Mouse (Mus musculus) erythroblast, embryonic 14.5 days (primary cell): ENCODE results near the gene Ctnnal1. TPM values are rescaled to one million over a fixed set of nuclear protein-coding genes. Genes with fewer than 3 reads are reported as not detected.

Experiments
- H3K27me3 ChIP-seq: 2 replicates; pipeline ENCODE4 v1.6.1; 2012; ENCODE audit warnings: inconsistent platforms; ENCODE audit not compliant: control insufficient read depth
- H3K36me3 ChIP-seq: 2 replicates; pipeline ENCODE4 v1.6.1; 2012; ENCODE audit warnings: mild to moderate bottlenecking, inconsistent platforms; ENCODE audit not compliant: control insufficient read depth
- H3K4me1 ChIP-seq: 2 replicates; pipeline ENCODE4 v1.6.1; 2012; ENCODE audit warnings: inconsistent platforms; ENCODE audit not compliant: control insufficient read depth
- H3K4me3 ChIP-seq: replicated peaks from 2 replicates; pipeline ENCODE3; 2012; ENCODE audit warnings: moderate library complexity, mild to moderate bottlenecking, inconsistent platforms
- H3K9me3 ChIP-seq: 2 replicates; pipeline ENCODE4 v1.6.1; 2012; ENCODE audit warnings: low read length, inconsistent platforms, mixed read lengths; ENCODE audit not compliant: control insufficient read depth
- GATA1 ChIP-seq: IDR thresholded peaks from 2 replicates; pipeline ENCODE4 v1.6.1; 2012; ENCODE audit warnings: low read length, inconsistent platforms, mixed read lengths
- TAL1 ChIP-seq: IDR thresholded peaks from 3 replicates; pipeline ENCODE4 v1.6.1; 2012; ENCODE audit warnings: low read length, inconsistent platforms, mixed read lengths
- polyA plus RNA-seq: library from polyadenylated mRNA; stranded (reverse); fragments of >175 nt; gene quantifications from 2 replicates; pipeline ENCODE4 v1.2.3, GENCODE M21; 2012

The Ctnnal1 gene
- polyA plus RNA-seq, 1 experiment = 0.18 TPM

DNA sequence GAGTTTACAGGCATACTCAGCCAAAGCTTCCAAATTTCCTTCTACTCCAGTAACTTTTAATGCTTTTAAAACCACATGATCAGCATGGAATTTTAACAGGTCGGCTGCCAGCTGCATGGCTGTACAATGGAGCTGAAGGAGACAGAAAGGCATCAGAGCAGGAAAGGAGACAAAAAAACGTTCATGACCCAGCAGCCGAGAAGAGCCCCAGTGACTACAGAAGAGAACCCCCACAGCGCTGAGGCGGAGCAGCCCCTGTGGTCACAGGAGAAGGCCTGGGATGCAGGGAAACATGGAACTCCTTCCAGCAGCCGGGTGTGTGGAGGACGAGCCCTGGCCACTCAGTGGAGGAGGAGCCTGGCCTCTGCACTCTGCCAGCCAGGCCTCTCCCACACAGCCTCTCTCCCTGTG is 35.5 kb downstream of the Ctnnal1 start:
- H3K27me3 ChIP-seq = no peaks in the 10 kb centered on the region
- no peaks in the 10 kb centered on the region for H3K4me1 ChIP-seq
- no peak for TF ChIP-seq TAL1
- TF ChIP-seq GATA1 = no peak
- peaks cover 25% of the 10 kb centered on the region for H3K36me3 ChIP-seq
- H3K9me3 ChIP-seq = no peaks in the 10 kb centered on the region
- H3K4me3 ChIP-seq = no peak overlapping the region

DNA sequence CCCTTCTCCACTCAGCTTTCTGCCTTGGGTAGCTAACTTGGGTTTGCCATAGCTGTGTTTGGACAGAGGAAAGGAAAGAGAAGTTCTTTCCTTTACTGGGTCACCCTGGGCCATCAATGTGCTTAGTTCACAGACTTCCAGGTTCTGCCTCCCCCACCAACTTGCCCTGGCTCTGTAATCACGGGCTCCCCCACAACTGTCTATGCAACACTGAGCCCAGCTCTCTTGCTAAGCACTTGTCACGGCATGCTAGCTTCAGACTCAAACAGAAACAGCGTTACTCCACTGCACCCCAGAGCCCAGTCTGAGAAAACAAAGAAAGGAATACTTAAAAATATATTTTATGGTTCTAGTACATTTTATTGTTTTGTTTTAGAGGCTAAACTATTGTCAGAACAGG is 36.1 kb downstream of the Ctnnal1 start:
- Histone ChIP-seq H3K4me1 (no peaks in the 10 kb centered on the region), H3K36me3 (peaks cover 25% of the 10 kb centered on the region), H3K27me3 (no peaks in the 10 kb centered on the region), H3K9me3 (no peaks in the 10 kb centered on the region), H3K4me3 (no peak overlapping the region)
- no peak for TF ChIP-seq TAL1
- no peak for TF ChIP-seq GATA1

DNA sequence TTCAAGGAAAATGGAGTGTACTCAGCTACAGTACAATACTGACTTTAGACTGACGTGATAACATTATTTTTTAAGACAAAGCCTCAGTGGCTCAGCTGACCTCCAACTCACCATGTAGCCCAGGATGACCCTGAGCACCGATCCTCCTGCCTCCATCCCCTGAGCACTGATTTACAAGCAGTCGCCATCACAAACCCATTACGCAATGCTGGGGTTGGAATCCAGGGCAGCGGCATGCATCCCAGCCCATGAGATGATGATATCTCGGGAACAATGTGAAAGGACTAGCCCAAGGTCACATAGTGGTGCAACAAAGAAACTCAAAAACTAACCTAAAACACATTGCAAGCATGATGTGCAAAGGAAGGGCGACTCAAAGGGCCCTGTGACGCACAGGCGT is 40.8 kb downstream of the Ctnnal1 start:
- H3K9me3 ChIP-seq = no peaks in the 10 kb centered on the region
- H3K4me1 ChIP-seq = no peaks in the 10 kb centered on the region
- H3K36me3 ChIP-seq = peaks cover 11% of the 10 kb centered on the region
- TF ChIP-seq TAL1 (no peak), GATA1 (no peak)
- H3K27me3 ChIP-seq = no peaks in the 10 kb centered on the region
- H3K4me3 ChIP-seq = no peak overlapping the region

DNA sequence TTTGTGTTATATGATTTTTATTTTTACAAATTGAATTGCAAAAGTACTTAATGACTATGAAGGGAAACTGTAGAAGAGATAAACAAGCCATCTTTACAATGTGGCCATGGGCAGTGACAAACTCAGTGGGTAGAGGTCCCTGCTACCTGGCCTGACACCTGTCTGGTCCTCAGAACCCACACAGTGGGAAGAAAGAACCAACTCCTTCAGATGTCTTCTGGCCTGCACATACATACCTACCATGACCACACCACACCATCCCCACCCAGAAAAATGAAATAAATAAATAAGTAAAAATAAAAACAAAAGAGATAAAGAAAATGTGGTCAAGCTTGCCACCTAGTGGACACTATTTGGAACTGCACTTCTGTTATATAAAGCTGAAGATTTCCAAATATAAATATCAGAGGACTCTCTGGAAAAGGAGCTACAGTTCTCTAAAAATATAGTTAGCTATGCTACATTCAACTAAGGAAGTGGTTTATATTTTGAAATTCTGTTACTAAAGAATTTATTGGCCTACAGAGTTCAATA is 44.9 kb downstream of the Ctnnal1 start:
- Histone ChIP-seq H3K4me3 (no peak overlapping the region), H3K27me3 (no peaks in the 10 kb centered on the region), H3K9me3 (no peaks in the 10 kb centered on the region), H3K36me3 (no peaks in the 10 kb centered on the region; the same call in 1 of the 2 replicates), H3K4me1 (no peaks in the 10 kb centered on the region)
- TF ChIP-seq GATA1 (no peak), TAL1 (no peak)

DNA sequence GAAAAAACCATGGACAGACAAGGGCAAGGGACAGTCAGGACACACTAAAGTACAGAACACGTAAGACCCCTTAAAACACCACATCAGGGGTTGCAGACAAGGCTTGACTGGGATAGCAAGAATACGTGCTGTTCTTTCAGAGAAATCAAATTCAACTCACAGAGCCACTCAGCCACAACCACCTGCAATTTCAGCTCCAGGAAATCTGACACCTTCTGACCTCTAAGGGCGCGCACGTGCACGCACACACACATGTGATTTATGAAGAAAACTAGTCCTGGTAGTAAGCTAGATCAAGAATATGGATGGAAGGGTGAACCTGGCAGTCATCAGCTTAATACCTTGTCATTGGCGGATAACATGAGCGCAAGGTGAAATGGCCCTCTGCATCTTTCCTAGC is 49.9 kb downstream of the Ctnnal1 start:
- no peak for TF ChIP-seq GATA1
- no peak for TF ChIP-seq TAL1
- H3K36me3 ChIP-seq = peaks cover 8% of the 10 kb centered on the region
- no peaks in the 10 kb centered on the region for H3K9me3 ChIP-seq
- H3K4me3 ChIP-seq = no peak overlapping the region
- no peaks in the 10 kb centered on the region for H3K4me1 ChIP-seq
- H3K27me3 ChIP-seq = no peaks in the 10 kb centered on the region

DNA sequence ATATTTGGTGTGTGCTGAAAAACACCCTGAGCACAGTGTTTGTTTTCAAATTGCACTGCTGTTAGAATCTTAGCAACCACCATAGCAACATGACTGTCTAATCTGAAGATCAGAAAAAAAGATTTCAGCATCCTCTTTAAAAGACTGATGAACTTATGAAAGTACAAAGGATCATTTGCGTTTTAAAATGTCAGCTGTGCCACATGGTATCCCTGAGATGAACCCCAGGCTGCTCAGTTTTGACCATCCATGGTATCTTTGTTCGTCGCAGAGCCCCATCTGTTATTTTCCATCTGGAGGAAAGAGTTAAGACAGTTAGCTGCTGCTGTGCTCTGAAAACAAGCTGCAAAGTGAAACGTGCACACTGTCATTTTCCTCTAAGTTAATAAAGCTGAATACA is 52.9 kb downstream of the Ctnnal1 start:
- Histone ChIP-seq H3K4me1 (no peaks in the 10 kb centered on the region), H3K36me3 (peaks cover 14% of the 10 kb centered on the region), H3K27me3 (no peaks in the 10 kb centered on the region), H3K9me3 (no peaks in the 10 kb centered on the region), H3K4me3 (no peak overlapping the region)
- TF ChIP-seq GATA1 = no peak
- TF ChIP-seq TAL1 = no peak

DNA sequence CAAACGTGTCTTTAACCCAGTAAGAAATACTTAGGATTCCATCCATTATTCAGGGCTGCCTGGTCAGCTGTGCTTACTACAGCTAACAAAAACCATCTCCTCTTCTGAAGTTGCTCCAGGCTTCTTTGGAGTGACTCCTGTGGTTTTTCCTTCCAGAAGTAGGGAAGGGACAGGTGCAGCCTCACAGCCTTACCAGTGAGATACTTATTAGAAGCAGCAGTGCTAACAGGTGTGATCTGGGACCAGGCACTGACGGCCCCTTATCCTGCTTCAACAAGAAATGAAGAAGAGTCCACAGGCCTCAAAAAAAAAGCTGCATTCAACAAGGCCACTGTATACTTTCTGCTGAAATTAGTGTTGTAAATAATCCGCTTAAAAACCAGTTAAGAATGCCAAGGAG is 53.3 kb downstream of the Ctnnal1 start:
- H3K4me1 ChIP-seq = no peaks in the 10 kb centered on the region
- H3K4me3 ChIP-seq = no peak overlapping the region
- no peak for TF ChIP-seq TAL1
- no peak for TF ChIP-seq GATA1
- no peaks in the 10 kb centered on the region for H3K9me3 ChIP-seq
- H3K27me3 ChIP-seq = no peaks in the 10 kb centered on the region
- peaks cover 18% of the 10 kb centered on the region for H3K36me3 ChIP-seq

DNA sequence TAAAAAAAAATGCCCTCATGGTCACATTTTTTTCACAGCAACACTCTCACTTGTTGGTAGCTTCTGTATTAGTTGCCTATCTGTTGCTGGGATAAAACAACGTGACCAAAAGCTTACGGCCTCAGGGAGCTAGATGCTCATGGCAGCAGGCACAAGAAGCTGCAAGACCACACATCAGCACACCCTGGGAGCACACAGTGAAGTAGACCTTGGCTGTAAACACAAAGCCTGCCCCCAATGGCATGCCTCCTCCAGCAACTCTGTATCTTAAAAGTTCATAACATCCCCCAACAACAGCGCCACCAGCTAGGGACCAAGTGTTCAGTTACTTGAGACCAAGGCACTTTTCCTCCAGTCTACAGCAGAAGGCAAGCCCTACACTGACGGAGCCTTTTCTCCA is 55.9 kb downstream of the Ctnnal1 start:
- no peak overlapping the region for H3K4me3 ChIP-seq
- no peaks in the 10 kb centered on the region for H3K4me1 ChIP-seq
- H3K36me3 ChIP-seq = peaks cover 37% of the 10 kb centered on the region
- H3K9me3 ChIP-seq = no peaks in the 10 kb centered on the region
- no peaks in the 10 kb centered on the region for H3K27me3 ChIP-seq
- TF ChIP-seq GATA1 (no peak), TAL1 (no peak)

DNA sequence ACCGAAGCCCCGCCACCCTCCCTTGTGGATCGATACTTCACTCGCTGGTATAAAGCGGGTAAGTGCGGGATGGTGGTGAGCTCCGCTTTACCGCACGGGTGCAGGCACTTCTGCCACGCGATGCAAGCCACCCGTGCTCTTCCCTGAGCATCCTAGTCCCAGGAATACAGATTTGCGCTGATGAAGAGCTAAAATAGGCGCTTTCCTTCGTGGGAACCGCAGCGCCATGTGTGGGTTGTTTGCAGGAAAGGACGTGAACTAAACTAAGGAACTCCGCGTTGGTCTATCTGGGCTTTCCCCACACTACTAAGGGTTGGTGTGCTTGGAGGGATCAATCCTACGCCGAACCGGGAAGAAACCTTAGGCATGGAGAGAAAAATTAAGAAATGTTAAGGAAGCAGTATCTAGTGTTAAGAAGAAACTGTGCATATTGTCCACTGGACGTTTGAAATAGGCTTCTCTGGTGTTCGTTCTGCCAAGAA is 62.3 kb downstream of the Ctnnal1 start:
- H3K4me1 ChIP-seq = peaks cover 35% of the 10 kb centered on the region
- H3K27me3 ChIP-seq = no peaks in the 10 kb centered on the region
- TF ChIP-seq TAL1 (no peak), GATA1 (no peak)
- peaks cover 56% of the 10 kb centered on the region for H3K36me3 ChIP-seq
- no peaks in the 10 kb centered on the region for H3K9me3 ChIP-seq
- H3K4me3 ChIP-seq = peak overlapping the region; percentile 90

DNA sequence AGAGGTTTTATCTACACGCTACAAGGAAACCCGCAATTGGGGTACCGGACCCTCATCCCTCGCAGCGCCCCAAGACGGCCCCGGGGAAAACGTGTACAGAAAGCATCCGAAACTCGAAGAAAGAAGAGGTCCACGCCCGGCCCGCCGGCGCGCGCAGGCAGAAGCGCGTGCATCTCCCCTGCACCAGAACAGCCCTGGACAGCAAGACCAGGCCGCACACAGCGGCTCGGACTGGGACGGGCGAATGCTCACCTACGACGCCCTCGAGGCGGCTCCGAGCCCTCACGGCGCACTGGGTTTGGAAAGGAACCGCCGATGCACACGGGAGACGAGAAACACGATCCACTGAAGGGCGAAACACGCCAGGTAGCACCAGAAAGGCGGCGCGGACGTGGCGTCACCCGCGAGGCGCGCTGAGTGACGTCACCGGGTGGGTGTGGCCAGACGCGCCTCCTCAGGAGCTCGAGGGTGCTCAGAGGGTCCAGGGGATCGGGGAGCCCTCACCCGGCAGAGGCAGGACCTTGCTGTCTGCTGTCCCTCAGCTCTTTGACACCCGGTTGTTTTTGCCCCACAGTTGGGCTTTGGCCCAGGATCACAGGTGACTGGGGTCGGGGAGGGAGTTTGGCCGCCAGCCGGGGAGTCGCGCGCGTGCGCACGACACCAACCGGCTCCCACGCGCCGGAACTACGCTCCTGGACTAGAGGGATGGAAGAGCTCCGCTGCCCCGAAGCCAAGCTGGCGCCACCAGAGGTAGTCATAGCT is 62.9 kb downstream of the Ctnnal1 start, which contains the start of the genes Elp1 and Fam206a:
Elp1 (minus strand) TSS at position 425 of the 762 bp plus-strand sequence.
Fam206a (plus strand) TSS at position 439 of the 762 bp plus-strand sequence.
- H3K36me3 ChIP-seq = peaks cover 58% of the 10 kb centered on the region
- no peaks in the 10 kb centered on the region for H3K9me3 ChIP-seq
- TF ChIP-seq GATA1 = no peak
- no peak for TF ChIP-seq TAL1
- H3K4me3 ChIP-seq = peak within 1 kb of the TSS; percentile 90
- H3K27me3 ChIP-seq = no peaks in the 10 kb centered on the region
- H3K4me1 ChIP-seq = peaks cover 35% of the 10 kb centered on the region
